In the genomic region with DNA sequence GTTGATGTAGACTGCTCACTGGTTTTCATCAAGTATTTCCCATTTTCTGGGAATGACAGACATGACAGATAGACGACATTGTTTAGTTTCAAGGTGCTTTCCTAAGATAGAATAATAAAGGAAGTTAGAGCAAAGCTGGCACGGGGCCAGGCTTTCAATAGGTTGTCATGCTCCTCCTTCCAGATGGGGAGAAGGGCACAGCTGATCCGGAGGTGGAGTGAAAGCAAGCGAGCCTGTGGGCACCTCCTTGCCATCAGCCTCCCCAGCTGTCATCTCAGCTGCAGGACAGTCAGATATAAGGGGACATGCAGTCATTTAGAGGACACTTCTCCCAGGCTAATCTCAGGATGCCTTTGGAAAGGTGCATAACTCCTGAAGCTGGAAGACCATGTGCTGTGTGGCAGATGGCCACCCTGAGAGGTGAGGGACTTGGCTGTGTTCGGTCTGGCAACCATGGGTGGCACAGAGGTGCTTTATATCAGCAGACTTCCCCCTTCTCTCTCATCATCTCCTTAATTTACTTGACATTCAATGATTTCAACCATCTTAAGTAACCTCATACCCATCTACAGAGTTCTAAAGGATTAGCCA, we compare ENCODE assay signal across 7 mouse cellular contexts.
DNase-seq lines count a peak whose midpoint lies in the region; ATAC-seq and TF ChIP-seq lines count a peak whose summit lies in the region.

No protein-coding gene starts in this region.

- no peak overlapping the region for H3K9ac ChIP-seq in midbrain, postnatal 0 days (replicated peaks; ENCODE audit: low read length, poor library complexity, severe bottlenecking)
- H3K9ac ChIP-seq in midbrain, embryonic 13.5 days (replicated peaks): no peak overlapping the region

- no peak for ATAC-seq in midbrain, postnatal 0 days (ENCODE audit: low FRiP score)
- no peak for ATAC-seq in midbrain, embryonic 13.5 days

- no peak overlapping the region for H3K4me3 ChIP-seq in midbrain, postnatal 0 days (ENCODE audit: low read depth, low read length)
- H3K4me3 ChIP-seq in midbrain, embryonic 13.5 days (replicated peaks): no peak overlapping the region

- no peaks in the 10 kb centered on the region for H3K4me1 ChIP-seq in midbrain, postnatal 0 days (ENCODE audit: insufficient read depth, low read length)
- H3K4me1 ChIP-seq in midbrain, embryonic 13.5 days (replicated peaks): no peaks in the 10 kb centered on the region

- TF ChIP-seq CTCF in midbrain, postnatal 0 days (IDR thresholded peaks at IDR 0.05): no peak

- H3K27ac ChIP-seq in midbrain, postnatal 0 days (ENCODE audit: low read depth, low read length): no peak overlapping the region
- H3K27ac ChIP-seq in midbrain, embryonic 13.5 days: no peak overlapping the region

- no peaks in the 10 kb centered on the region for H3K36me3 ChIP-seq in midbrain, postnatal 0 days (ENCODE audit: insufficient read depth, low read length)
- H3K36me3 ChIP-seq in midbrain, embryonic 13.5 days: no peaks in the 10 kb centered on the region

- peak; percentile 25 to 63 for DNase-seq in frontal cortex, adult 2 months (ENCODE audit: extremely low spot score in 1 of 2, low spot score in 1 of 2)
- DNase-seq in frontal cortex, postnatal 14 days (ENCODE audit: low spot score in 2 of 2): no peak
- DNase-seq in midbrain, postnatal 0 days (ENCODE audit: low spot score): peak; percentile 19
- DNase-seq in left cerebral cortex, postnatal 14 days (ENCODE audit: low spot score in 2 of 2): peak; percentile 5 to 15
- no peak for DNase-seq in gastrocnemius, postnatal 4 days (ENCODE audit: low spot score in 2 of 2)
- no peak for DNase-seq in thymus, postnatal 25 days

- WGBS in midbrain, postnatal 0 days: 69% methylated on average over 5 of the region's 5 CpGs
- WGBS in midbrain, embryonic 13.5 days: 71% methylated on average over 5 of the region's 5 CpGs

- no peaks in the 10 kb centered on the region for H3K27me3 ChIP-seq in midbrain, postnatal 0 days (ENCODE audit: insufficient read depth, low read length)
- no peaks in the 10 kb centered on the region for H3K27me3 ChIP-seq in midbrain, embryonic 13.5 days

- intact Hi-C loops in left cerebral cortex, postnatal 14 days (cut with DNase I): no loop called here

- no peak overlapping the region for H3K4me2 ChIP-seq in midbrain, postnatal 0 days (ENCODE audit: low read depth, low read length, poor library complexity, severe bottlenecking)
- H3K4me2 ChIP-seq in midbrain, embryonic 13.5 days (replicated peaks): no peak overlapping the region

- no peaks in the 10 kb centered on the region for H3K9me3 ChIP-seq in midbrain, postnatal 0 days (ENCODE audit: low read length)
- H3K9me3 ChIP-seq in midbrain, embryonic 13.5 days: no peaks in the 10 kb centered on the region

Comparison
In these comparisons a context has a peak if more than half of its experiments do, and no peak if none do; other contexts are left out.
1. DNase-seq: peak in frontal cortex, adult 2 months (2 of 2), midbrain, postnatal 0 days (single experiment) and left cerebral cortex, postnatal 14 days (2 of 2); none in frontal cortex, postnatal 14 days (0 of 2), gastrocnemius, postnatal 4 days (0 of 2) and thymus, postnatal 25 days (single experiment).